ENCODE assay signal across 19 mouse cellular contexts in genomic region chrX:7971292-7971691, GRCm38 (mm10). TPM values are rescaled to one million over a fixed set of nuclear protein-coding genes. Genes with fewer than 3 reads are reported as not detected.
DNase-seq lines count a peak whose midpoint lies in the region; ATAC-seq lines count a peak whose summit lies in the region.
"Had no signal": no experiment of that assay in that cellular context is flagged by ENCODE, and none has a peak within 500 bp of the region (broad histone marks: within the 10 kb centered on the region; RNA-seq: fewer than 3 reads in every experiment).

No protein-coding gene starts in this region.

- ATAC-seq in lung, embryonic 15.5 days (ENCODE audit: borderline replicate concordance, extremely low read depth, low FRiP score, low TSS enrichment): peak; percentile 65; the same call in 1 of the 2 replicates
- ATAC-seq in common myeloid progenitor, adult 5-6 weeks (replicated peaks; ENCODE audit: low read depth, poor library complexity, severe bottlenecking): peak; percentile 89
- ATAC-seq in liver, embryonic 15.5 days (ENCODE audit: insufficient read depth): peak; percentile 83
- ATAC-seq: forebrain, embryonic 13.5 days had no signal

- 36% methylated on average over 4 of the region's 4 CpGs for WGBS in lung, embryonic 15.5 days
- WGBS in liver, embryonic 15.5 days (ENCODE audit: insufficient replicate concordance): 27% methylated on average over 4 of the region's 4 CpGs
- 67% methylated on average over 4 of the region's 4 CpGs for WGBS in forebrain, embryonic 10.5 days

- H3K27ac ChIP-seq in lung, embryonic 15.5 days: no peak overlapping the region
- H3K27ac ChIP-seq in liver, embryonic 15.5 days (replicated peaks): peak overlapping the region; percentile 93
- H3K27ac ChIP-seq in forebrain, embryonic 10.5 days: no peak overlapping the region
- H3K27ac ChIP-seq: forebrain, embryonic 13.5 days; gastrocnemius, adult 2 months; hindbrain, embryonic 12.5 days; midbrain, embryonic 10.5 days had no signal

- no peaks in the 10 kb centered on the region for H3K36me3 ChIP-seq in lung, embryonic 15.5 days
- H3K36me3 ChIP-seq in liver, embryonic 15.5 days (replicated peaks): no peaks in the 10 kb centered on the region
- H3K36me3 ChIP-seq in forebrain, embryonic 10.5 days (replicated peaks): no peaks in the 10 kb centered on the region
- H3K36me3 ChIP-seq: hindbrain, embryonic 12.5 days; midbrain, embryonic 10.5 days had no signal

- no peak for DNase-seq in lung, postnatal 4 days
- peak; percentile 82 to 84 for DNase-seq in spleen, postnatal 4 days (ENCODE audit: low spot score in 2 of 2)
- DNase-seq in cerebellum, postnatal 25 days: no peak
- DNase-seq in forebrain, embryonic 10.5 days (ENCODE audit: extremely low spot score, low spot score): no peak
- DNase-seq in Muller cell, postnatal 12 days (ENCODE audit: inconsistent ontology term): no peak
- DNase-seq: cerebellum, adult 8-10 months; gastrocnemius, adult 2 months; kidney, adult 11 months; kidney, postnatal 36 days; thymus, postnatal 36 days had no signal

- no peak overlapping the region for H3K4me3 ChIP-seq in lung, embryonic 15.5 days
- peak overlapping the region; percentile 24 for H3K4me3 ChIP-seq in liver, embryonic 15.5 days (replicated peaks)
- no peak overlapping the region for H3K4me3 ChIP-seq in forebrain, embryonic 10.5 days
- H3K4me3 ChIP-seq: forebrain, embryonic 13.5 days; gastrocnemius, adult 2 months; hindbrain, embryonic 12.5 days; midbrain, embryonic 10.5 days had no signal

- no peaks in the 10 kb centered on the region for H3K9me3 ChIP-seq in lung, embryonic 15.5 days
- no peaks in the 10 kb centered on the region for H3K9me3 ChIP-seq in liver, embryonic 15.5 days (replicated peaks)
- peaks cover under 1% of the 10 kb centered on the region; the same call in 1 of the 2 replicates for H3K9me3 ChIP-seq in forebrain, embryonic 10.5 days
- H3K9me3 ChIP-seq: forebrain, embryonic 13.5 days; hindbrain, embryonic 12.5 days had no signal

- H3K4me2 ChIP-seq in lung, embryonic 15.5 days: no peak overlapping the region
- peak overlapping the region; percentile 71 for H3K4me2 ChIP-seq in liver, embryonic 15.5 days
- H3K4me2 ChIP-seq: forebrain, embryonic 13.5 days; hindbrain, embryonic 12.5 days had no signal

- H3K27me3 ChIP-seq in lung, embryonic 15.5 days: no peaks in the 10 kb centered on the region
- no peaks in the 10 kb centered on the region for H3K27me3 ChIP-seq in liver, embryonic 15.5 days
- H3K27me3 ChIP-seq in forebrain, embryonic 10.5 days (ENCODE audit: poor library complexity, severe bottlenecking): no peaks in the 10 kb centered on the region
- H3K27me3 ChIP-seq: forebrain, embryonic 13.5 days; hindbrain, embryonic 12.5 days had no signal

- H3K9ac ChIP-seq in lung, embryonic 15.5 days: no peak overlapping the region
- peak overlapping the region; percentile 39; the same call in 1 of the 2 replicates for H3K9ac ChIP-seq in liver, embryonic 15.5 days
- H3K9ac ChIP-seq: forebrain, embryonic 13.5 days; hindbrain, embryonic 12.5 days had no signal

- no peaks in the 10 kb centered on the region for H3K4me1 ChIP-seq in lung, embryonic 15.5 days
- peaks cover 43% of the 10 kb centered on the region for H3K4me1 ChIP-seq in liver, embryonic 15.5 days (replicated peaks)
- H3K4me1 ChIP-seq in forebrain, embryonic 10.5 days: no peaks in the 10 kb centered on the region
- H3K4me1 ChIP-seq: forebrain, embryonic 13.5 days; hindbrain, embryonic 12.5 days; midbrain, embryonic 10.5 days had no signal

RNA-seq across cellular contexts. Expression of gene Gata1, which starts 6.6 kb away (rescaled TPM):
- polyA plus RNA-seq in lung, embryonic 15.5 days (2015; fragmentation: Nextera tagmentation; extraction: Ambion mirVana): 1.4 and 1.9 TPM in 2 replicates
- 46.7 and 51.4 TPM in 2 replicates for total RNA-seq in common myeloid progenitor, adult 5-6 weeks (2017)
- polyA plus RNA-seq in liver, embryonic 15.5 days (2015; fragmentation: Nextera tagmentation; extraction: Ambion mirVana): 117 and 126 TPM in 2 replicates
- 6.6 and 8.0 TPM in 2 replicates for polyA plus RNA-seq in forebrain, embryonic 10.5 days (2016; fragmentation: Nextera tagmentation; extraction: Ambion mirVana)
- total RNA-seq: gastrocnemius, adult 2 months had no signal
- polyA plus RNA-seq: liver, adult 2 months had no signal

RNA-seq across cellular contexts. Expression of gene Hdac6, which starts 23.6 kb away (rescaled TPM):
- 24.1 and 26.8 TPM in 2 replicates for polyA plus RNA-seq in lung, embryonic 15.5 days (2015; fragmentation: Nextera tagmentation; extraction: Ambion mirVana)
- total RNA-seq in common myeloid progenitor, adult 5-6 weeks (2017): 11.0 and 13.1 TPM in 2 replicates
- 10.7 and 12.1 TPM in 2 replicates for polyA plus RNA-seq in liver, embryonic 15.5 days (2015; fragmentation: Nextera tagmentation; extraction: Ambion mirVana)
- 75.6 and 76.7 TPM in 2 replicates for polyA plus RNA-seq in forebrain, embryonic 10.5 days (2016; fragmentation: Nextera tagmentation; extraction: Ambion mirVana)

RNA-seq across cellular contexts. Expression of gene Eras, which starts 42.9 kb away (rescaled TPM):
- not detected in 2 replicates for polyA plus RNA-seq in lung, embryonic 15.5 days (2015; fragmentation: Nextera tagmentation; extraction: Ambion mirVana)
- not detected in 2 replicates for total RNA-seq in common myeloid progenitor, adult 5-6 weeks (2017)
- not detected in 2 replicates for polyA plus RNA-seq in liver, embryonic 15.5 days (2015; fragmentation: Nextera tagmentation; extraction: Ambion mirVana)
- 0.22 and 0.43 TPM in 2 replicates for polyA plus RNA-seq in forebrain, embryonic 10.5 days (2016; fragmentation: Nextera tagmentation; extraction: Ambion mirVana)
- total RNA-seq: gastrocnemius, adult 2 months; liver, adult 2 months; neutrophil, adult 5-6 weeks had no signal
- polyA plus RNA-seq: embryonic facial prominence, embryonic 11.5 days; forebrain, embryonic 13.5 days; hindbrain, embryonic 12.5 days; liver, adult 2 months had no signal

RNA-seq across cellular contexts. Expression of gene Glod5, which starts 47.0 kb away (rescaled TPM):
- polyA plus RNA-seq in lung, embryonic 15.5 days (2015; fragmentation: Nextera tagmentation; extraction: Ambion mirVana): not detected in 2 replicates
- total RNA-seq in common myeloid progenitor, adult 5-6 weeks (2017): not detected in 2 replicates
- polyA plus RNA-seq in liver, embryonic 15.5 days (2015; fragmentation: Nextera tagmentation; extraction: Ambion mirVana): 0.26 and 0.36 TPM in 2 replicates
- not detected in 2 replicates for polyA plus RNA-seq in forebrain, embryonic 10.5 days (2016; fragmentation: Nextera tagmentation; extraction: Ambion mirVana)
- total RNA-seq: gastrocnemius, adult 2 months; liver, adult 2 months; neutrophil, adult 5-6 weeks had no signal
- polyA plus RNA-seq: embryonic facial prominence, embryonic 11.5 days; forebrain, embryonic 13.5 days; hindbrain, embryonic 12.5 days; liver, adult 2 months had no signal

RNA-seq across cellular contexts. Expression of gene Pcsk1n, which starts 51.7 kb away (rescaled TPM):
- polyA plus RNA-seq in lung, embryonic 15.5 days (2015; fragmentation: Nextera tagmentation; extraction: Ambion mirVana): 0.86 and 1.9 TPM in 2 replicates
- not detected in 2 replicates for total RNA-seq in common myeloid progenitor, adult 5-6 weeks (2017)
- polyA plus RNA-seq in liver, embryonic 15.5 days (2015; fragmentation: Nextera tagmentation; extraction: Ambion mirVana): 0.12 and 0.18 TPM in 2 replicates
- 8.7 and 8.9 TPM in 2 replicates for polyA plus RNA-seq in forebrain, embryonic 10.5 days (2016; fragmentation: Nextera tagmentation; extraction: Ambion mirVana)
- total RNA-seq: gastrocnemius, adult 2 months; neutrophil, adult 5-6 weeks had no signal
- polyA plus RNA-seq: liver, adult 2 months had no signal

Comparison
In these comparisons a context has a peak if more than half of its experiments do, and no peak if none do; other contexts are left out.
1. DNase-seq: peak in spleen, postnatal 4 days (2 of 2); none in lung, postnatal 4 days (0 of 2), cerebellum, postnatal 25 days (0 of 2), forebrain, embryonic 10.5 days (single experiment) and Muller cell, postnatal 12 days (single experiment).
2. RNA of gene Gata1, which starts 6.6 kb away (polyA plus RNA-seq): 117 to 126 TPM in liver, embryonic 15.5 days; 6.6 to 8.0 TPM in forebrain, embryonic 10.5 days and 1.4 to 1.9 TPM in lung, embryonic 15.5 days; every median in the first group is over 10 times any median in the second.
3. Peak in every context shown above with its lines, with median percentiles within 50 percentile points of each other: ATAC-seq.